Mouse (Mus musculus): ENCODE results near the gene Ddx54.

The Ddx54 gene

DNA sequence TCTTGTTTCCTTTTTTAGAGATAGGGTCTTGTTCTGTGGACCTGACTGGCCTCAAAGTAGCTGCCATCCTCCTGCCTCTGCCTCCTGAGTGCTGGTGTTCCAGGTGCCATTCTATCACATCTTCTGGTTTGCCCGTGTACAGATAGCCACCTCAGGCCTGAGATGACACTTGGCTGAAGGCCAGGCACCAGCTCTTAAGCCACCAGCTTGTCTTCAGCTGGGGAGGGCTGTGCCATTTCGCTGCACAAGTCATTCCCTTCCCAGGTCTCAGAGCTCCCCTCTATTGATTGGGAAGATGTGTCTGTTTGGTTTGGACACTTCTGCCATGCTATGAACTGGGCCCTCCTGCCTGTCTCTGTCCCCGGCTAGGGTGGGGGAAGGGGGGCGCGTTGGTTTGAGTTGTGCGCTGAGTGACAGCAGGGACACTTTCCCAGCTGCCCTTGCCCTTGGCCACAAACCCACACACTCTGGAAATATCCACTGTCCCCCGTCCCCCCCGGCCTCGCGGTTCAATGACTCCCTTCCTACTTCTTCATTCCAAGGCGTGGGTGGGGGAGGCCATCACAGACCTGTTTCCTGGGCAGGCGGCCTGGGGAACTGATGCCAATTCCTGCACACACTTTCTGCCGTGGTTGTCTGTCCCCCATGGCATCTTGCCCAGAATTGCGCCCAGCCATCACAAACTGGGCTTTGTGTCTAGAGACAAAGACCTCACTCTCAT lies 31.0 kb downstream of the Ddx54 start:
- no peak for DNase-seq (ENCODE audit: low spot score in 2 of 2)

DNA sequence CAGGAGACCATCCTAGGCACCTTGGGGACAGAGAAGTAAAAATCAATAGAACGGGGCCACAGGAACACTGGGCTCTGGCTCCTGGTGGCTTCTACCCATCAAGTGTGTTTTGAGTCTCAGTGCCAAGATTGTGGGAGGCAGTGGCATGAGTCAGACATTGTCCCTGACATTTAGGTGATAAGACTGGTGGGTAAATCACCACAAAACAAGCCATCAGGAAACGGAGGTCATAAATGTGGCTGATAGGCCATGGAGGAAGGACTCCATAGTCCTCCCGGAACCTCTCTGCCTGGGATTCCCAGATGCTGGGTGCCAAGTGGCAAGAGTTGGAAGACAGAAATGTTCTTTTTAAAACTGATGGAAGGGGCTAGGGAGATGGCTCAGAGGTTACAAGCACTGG lies 31.7 kb downstream of the Ddx54 start:
- no peak for DNase-seq (ENCODE audit: low spot score in 2 of 2)

DNA sequence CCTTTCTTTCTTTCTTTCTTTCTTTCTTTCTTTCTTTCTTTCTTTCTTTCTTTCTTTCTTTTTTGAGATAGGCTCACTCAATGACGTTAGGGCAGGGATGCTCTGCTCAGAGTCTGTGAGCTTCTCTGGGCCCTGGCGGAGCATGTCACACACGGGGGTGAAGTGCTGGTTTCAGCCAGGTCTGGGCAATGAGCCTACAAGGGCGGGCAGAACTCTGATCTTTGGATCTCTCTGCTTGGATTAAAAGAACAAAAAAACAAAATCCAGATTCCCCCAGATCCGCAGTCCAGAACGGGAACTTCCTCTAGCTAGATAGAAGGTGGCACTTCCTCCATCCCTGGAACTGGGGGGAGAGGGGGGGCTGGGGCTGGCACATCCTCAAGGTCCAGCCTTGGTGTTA lies 33.3 kb downstream of the Ddx54 start:
- no peak for DNase-seq (ENCODE audit: low spot score in 2 of 2)

DNA sequence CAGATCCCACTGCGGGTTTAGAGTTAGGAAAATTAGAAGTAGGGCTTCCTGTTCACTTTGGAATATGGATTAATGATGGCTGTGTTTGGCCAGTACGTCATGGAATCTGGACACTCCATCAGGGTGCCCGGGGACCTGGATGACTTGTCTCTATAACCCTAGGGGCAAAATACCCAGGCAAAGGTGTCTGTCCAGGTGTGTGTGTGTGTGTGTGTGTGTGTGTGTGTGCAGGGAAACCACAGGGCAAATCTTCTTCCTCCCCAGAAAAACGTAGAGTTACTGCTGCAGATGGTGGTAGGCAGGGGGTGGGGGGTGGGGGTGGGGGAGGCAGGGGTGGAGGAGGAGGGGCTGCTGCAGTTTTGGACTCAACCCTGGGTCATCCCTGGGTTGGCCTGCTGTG lies 34.8 kb downstream of the Ddx54 start:
- DNase-seq (ENCODE audit: low spot score in 2 of 2): no peak

DNA sequence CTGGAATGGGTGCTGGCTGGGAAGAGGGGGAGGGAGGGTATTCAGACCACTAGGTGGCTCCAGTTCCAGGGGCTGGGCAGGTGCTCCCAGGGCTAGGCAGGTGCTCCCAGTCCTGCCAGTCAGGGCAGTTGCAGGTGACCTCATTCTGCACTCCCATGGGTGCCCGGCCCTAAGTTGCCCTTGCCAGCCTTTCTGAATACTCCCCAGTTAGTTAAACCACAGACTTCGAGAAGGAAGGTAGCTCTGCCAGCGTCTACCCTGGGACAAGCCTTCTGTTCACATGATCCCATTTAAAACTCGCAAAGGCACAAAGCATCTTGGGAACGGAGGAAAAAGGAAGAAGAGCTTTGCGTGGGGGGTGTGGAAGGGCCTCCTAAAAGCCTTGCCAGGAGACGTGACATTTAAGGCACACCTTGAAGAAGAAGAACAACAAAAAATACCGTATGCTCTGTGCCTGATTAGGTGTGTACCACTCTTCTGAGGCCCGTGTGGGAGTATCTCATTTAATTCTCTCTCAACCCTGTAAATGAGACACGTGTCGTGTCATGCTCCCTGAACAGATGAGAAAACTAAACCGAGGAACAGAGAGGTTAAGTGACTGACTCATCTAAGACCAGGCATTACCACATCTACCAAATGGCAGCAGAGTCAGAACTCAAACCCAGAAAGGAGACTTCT lies 35.4 kb downstream of the Ddx54 start:
- DNase-seq (ENCODE audit: low spot score in 2 of 2): peak; percentile 43 to 58

DNA sequence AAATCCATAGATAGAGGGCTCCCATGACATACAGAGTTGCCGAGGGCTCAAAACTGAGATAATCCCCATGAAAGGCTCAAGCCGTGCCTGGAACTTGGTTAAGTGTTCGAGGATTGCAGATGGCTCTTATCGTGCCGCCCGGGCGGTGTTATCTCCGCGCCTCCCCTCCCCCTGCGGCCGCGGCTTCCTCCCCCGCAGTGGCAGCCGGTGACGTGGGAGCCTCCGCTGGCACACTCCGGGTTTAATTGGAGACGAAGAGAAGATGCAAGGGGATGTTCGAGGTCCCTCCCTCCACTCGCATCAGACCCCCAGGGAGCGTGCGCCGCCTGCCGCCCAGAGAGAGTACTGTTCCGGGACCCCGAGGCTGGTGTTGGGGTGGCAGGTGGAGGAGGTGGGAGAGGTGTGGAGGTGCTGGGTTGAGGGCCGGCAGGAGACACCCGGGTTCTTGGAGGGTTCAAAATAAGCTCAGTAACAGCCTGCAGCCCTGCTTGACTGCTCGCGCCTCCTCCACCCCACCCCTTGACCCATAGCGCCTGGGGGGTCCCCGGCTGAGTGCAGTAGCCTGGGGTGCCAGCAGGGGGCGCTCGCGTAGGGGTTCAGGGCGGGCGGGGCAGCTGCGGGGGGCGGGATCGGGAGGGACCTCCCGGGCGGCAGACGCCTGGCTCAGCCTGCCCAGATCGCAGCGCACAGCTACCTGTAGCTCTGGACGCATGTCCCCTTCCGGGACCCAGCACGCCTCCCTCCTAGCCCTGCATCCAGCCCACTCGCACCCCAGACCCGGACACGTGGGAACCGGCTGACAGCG lies 36.2 kb downstream of the Ddx54 start, which contains the start of gene Rasal1:
Gene Rasal1 (plus strand): TSS at position 244 of the 805 bp plus-strand sequence.
- DNase-seq (ENCODE audit: low spot score in 2 of 2): peak; percentile 79 to 84

DNA sequence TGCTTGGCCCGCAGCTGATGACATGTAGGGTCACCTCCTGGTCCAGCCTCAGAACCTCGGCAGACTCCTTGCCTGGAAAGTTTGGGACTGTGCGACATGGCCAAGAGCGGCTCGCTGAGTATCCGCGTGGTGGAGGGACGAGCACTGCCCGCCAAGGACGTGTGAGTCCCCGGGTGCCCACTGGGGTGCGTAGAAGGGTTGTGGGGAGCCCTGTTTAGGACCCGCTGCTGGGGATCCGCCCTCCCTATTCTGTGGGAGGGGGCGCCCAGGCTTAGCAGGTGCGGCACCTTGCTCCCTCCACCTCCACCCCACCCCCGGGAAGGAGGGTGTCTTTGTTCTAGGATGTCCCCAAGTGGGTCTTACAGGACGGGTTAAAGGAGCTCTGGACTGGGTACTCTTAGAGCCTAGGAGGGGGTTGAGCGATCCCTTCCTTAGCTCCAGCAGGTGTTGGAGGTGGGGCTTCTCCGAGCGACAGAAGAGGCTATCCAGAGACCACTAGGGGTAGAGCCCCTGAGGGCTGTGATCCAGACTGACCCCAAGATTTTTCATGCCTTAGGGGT lies 36.9 kb downstream of the Ddx54 start:
- DNase-seq (ENCODE audit: low spot score in 2 of 2): peak; percentile 41 to 46

DNA sequence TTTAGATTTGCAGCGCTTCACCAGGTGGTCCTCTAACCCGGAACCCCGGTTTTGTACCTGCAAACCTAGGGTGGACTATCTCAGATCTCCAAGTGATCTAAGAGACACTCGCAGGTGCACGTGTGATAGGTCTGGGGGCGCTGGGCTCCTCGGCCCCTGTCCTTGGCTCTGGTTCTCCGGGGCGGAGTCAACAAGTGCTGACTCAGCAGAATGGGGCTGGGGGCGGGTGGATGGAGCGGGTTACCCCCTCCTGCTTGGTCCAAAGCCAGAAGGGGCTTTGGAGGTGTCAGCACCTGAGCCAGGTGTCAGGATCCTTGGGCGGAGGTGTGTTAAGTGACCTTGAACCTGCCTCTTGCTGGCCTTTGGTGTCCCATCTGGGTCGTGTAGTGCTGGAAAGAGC lies 37.4 kb downstream of the Ddx54 start:
- DNase-seq (ENCODE audit: low spot score in 2 of 2): no peak

DNA sequence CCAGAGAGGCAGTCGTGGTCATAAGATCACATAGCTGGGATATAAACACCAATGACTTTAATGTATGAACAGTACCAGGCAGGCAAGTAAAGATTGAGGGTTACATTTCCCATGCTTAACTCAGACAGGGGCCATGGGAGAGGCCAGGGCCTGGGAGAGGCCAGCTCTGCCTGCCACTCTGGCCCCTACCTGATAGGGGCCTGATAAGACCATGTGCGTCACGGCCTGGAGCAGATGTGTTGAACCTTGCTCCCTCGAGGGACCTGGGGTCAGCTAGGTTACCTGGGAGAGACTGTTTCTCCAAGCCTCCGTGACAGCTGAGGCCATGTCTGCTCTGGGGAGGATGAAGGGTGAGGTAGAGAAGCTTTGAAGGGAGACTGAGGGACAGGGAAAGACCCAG lies 38.7 kb downstream of the Ddx54 start:
- DNase-seq (ENCODE audit: low spot score in 2 of 2): no peak

DNA sequence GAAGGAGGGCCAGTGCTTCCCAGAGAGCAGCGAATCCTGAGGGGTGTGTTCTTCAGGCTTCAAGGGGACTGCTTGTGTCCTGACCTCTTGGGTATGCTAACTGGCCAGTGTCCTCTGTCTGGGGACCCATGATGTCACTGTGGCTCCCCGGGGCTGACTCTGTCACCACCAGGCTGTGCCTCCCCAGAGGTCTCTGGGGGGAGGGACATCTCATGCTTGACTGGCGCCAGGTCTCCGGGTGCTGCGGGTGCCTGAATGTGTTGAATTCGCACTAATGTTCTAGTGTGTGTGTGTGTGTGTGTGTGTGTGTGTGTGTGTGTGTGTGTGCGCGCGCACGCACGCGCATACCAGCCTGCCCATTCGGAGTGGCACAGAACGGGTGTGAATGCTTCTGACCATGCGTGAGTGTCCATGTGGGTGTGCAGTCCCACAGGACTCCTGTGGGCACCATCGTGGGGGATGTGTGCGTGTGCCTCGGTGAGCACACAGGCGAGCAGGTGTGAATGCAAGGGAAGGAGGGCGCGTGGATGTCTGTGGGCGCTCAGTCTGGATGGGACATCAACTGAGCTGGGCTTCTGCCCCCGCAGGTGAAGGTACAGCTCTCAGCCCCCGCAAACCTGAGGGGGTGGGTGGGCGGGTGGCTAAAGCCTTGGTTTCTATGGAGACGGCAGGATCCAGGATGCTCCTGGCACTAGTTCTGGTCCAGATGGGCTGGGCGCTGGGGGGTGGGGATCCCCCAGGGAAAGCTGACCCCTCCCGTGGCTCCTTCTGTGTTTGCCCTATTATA lies 40.6 kb downstream of the Ddx54 start:
- no peak for DNase-seq (ENCODE audit: low spot score in 2 of 2)

DNA sequence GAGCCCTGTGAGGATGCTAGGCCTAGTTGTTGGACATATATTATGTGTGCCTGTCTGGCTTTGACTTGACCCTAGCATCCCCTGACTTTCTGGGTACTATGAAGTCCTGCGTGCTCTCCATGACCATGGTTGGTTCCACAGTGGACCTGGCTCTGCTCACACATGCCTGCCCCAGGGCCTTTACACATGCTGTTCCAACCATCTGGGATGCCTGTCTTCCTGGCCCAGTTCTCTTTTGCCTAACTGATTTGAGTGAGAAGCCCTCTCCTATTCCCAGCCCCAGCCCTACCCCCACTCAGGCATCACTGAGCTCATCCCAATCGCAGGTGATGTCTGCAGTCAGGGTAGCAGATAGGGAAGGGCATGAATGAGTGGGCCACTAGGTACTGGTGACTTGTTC lies 41.3 kb downstream of the Ddx54 start:
- DNase-seq (ENCODE audit: low spot score in 2 of 2): no peak

DNA sequence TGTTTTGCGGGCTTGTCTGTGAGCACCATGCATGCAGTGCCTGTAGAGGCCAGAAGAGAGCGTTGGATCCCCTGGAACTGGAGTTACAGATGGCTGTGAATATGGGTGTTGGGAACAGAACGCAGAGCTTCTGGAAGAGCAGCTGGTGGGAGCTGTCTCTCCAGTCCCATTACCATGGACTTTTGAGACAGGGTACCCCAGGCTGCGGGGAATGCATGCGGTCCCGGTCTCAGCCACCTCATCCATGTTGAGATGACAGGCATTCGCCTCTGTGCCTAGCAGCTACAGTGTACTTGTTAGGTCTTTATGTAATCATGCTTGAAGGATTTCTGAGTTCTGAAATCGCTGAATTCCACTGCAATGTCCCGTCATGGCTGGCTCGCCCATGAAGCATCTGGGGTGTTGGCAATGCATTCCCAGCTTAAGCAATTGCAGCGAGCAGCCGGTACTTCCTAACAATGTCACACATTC lies 43.8 kb downstream of the Ddx54 start:
- DNase-seq (ENCODE audit: low spot score in 2 of 2): peak; percentile 58 to 84

DNA sequence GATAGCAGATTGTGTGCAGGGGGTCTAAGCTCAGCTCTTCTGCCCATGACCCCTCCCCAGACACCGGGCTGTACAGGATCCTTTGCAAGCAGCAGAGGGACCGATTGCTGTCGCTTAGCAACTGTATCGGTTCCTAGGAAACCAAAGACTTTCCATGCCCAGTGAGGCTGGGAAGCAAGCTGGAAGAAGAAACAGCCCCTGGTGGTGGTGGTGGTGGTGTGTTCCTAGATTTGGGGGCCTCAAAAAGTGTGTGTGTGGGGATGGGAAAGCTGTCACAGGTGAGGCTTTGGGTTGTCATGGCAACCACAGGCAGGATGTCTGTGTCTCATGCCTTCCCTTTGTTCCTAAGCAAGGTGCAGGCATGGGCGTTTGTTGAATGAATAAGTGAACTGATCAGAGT lies 48.3 kb downstream of the Ddx54 start:
- DNase-seq (ENCODE audit: low spot score in 2 of 2): peak in 1 of 2 experiments; percentile 59

DNA sequence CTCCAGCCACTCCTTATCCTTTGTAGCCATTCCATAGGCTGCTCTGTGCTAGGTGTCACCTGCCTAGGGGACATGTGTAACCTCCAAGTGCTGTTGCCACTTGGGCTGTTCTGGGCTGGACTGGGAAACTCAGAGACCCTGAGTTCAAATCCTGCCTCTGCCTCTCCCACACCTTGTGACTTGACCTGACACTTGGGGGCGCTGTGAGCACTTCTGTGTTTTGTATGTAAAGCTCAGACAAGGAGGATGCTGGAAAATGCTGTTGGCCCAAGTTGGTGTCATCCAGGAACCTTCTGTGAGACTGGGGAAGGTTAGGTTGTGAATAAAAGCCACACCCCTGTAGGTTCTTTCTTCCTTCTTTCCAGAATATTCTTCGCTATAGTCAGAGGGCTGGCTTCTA lies 52.3 kb downstream of the Ddx54 start:
- DNase-seq (ENCODE audit: low spot score in 2 of 2): no peak

DNA sequence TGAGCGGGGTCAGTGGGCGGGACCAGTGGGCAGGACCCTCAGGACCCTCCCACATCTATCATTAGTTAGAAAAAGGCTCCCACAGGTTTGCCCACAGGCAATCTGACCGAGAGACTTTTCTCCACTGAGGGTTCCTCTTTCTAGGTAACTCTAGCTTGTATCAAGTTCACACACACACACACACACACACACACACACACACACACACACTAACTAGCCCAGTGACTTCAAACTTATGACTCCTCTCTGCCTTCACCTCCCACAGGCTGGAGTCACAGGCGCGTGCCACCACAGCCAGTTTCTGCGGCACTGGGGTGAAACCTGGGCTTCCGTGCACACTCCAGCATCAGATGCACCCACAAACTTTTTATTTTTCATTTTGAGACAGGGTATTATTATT lies 56.2 kb downstream of the Ddx54 start:
- no peak for DNase-seq (ENCODE audit: low spot score in 2 of 2)

DNA sequence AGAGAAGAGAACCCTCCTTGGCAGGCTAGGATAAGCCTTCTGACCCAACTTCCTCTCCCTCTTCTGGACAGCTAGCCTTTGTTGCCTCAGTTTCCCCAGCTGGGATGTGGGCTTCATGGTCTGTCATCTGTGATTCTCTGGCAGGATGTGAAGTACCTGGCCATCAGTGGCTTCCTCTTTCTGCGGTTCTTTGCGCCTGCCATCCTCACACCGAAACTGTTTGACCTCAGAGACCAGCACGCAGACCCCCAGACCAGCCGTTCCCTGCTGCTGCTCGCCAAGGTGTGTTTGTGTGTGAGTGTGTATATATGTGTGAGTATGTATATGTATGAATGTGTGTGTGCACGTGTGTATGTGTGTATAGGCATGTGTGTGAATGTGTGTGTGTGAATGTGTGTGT lies 57.6 kb downstream of the Ddx54 start:
- DNase-seq (ENCODE audit: low spot score in 2 of 2): no peak

DNA sequence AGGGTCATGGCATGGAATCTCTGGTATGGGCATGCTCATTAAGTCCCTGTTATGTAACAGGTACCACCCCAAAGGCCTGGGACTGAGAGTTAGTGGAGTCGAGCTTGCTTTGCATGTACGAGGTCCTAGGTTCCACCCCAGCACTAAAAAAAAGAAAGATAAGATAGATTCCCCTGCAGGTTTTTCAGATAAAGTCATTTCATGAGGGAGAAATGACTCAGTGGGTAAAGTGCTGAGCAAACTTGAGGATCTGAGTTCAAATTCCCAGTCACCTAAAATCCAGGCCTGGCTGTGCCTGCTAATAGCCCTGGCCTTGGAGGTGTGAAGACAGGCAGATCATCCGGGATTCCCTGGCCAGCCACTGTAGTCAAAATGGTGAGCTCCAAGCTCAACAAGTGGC lies 59.3 kb downstream of the Ddx54 start:
- DNase-seq (ENCODE audit: low spot score in 2 of 2): no peak

DNA sequence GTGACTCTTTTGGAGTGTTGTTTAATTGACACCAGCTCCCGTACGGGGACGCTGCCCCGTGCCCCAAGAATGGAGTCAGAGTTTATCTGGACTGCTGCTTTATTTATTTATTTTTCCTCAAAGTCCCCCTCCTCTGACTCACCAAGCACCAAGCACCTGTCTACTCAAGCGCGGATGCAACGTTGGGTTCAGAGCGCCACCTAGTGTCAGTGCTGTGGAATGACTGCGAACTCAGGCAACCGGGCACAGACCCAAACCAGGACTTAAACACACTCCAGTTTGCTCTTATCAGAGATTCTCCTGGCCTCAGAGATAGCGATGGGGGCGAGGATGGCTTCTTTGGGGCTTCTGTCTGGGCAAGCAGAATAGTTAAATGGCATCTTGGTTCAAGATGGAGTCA lies 61.1 kb downstream of the Ddx54 start:
- DNase-seq (ENCODE audit: low spot score in 2 of 2): peak; percentile 73 to 82

DNA sequence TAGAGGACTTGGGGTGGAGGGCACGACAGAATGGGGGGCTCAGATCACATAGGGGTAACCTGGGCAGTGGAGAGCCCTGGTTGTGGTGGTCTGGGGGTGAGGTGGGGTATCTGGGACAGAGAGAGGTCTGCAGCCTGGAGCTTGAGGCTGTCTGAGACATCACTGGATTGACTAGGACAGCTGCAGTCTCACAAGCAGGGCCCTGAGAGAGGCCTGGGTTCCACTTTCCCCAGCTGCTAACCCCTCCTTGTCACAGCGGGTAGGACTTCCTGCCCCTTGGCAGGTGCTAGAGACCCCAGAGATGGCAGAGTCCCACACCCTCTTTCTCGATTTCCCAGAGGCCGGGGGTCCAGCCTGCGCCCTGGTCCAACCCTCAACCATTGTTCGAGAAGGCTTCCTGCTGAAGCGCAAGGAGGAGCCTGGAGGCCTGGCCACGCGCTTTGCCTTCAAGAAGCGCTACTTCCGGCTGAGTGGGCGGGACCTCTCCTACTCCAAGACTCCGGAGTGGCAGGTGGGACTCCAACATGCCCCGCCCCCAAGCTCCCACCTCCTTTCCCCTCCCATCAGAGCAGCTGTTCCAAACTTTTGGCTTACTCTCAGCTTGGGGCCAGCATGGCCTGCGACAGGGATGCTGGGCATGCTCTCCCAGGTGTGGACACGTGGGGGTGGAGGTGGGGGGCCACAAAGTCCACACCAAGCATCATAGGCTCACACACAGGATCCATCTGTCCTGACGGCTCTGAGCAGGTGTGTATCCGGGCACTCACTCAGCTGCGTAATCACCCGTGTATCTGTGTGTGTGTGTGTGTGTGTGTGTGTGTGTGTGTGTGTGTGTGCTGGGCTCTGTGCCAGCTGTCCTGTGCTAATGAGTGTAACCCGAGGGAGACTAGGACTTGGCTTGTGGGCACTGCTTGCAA lies 61.9 kb downstream of the Ddx54 start:
- DNase-seq (ENCODE audit: low spot score in 2 of 2): no peak

DNA sequence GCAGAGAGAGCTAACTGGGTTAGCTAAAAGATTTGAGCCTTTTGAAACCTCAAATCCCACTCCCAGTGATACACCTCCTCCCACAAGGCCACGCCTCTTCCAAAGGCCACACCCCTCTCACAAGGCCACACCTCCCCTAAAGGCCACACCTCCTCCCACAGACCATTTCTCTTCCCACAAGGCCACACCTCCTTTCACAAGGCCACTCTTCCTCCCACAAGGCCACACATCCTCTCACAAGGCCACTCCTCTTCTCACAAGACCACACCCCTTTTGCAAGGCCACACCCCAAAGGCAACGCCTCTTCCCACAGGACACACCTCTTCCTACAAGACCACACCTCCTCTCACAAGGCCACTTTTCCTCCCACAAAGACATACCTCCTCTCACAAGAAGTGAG lies 65.0 kb downstream of the Ddx54 start:
- DNase-seq (ENCODE audit: low spot score in 2 of 2): no peak
